Mouse (Mus musculus) limb, embryonic 14.5 days (tissue): ENCODE data around the gene Clec11a. TPM values are rescaled to one million over a fixed set of nuclear protein-coding genes. Genes with fewer than 3 reads are reported as not detected.

Experiments
- ATAC-seq: fragments of 200-750 bp; cut with Nextera tagmentation; 2 replicates; pipeline ENCODE4 v1.8.0; 2017; ENCODE audit warnings: low read depth, moderate number of reproducible peaks, moderate TSS enrichment; ENCODE audit not compliant: low FRiP score
- DNase-seq: peaks from one replicate; pipeline ENCODE4 v3.0.0-alpha.2; 2015; ENCODE audit warnings: low spot score
- H3K27ac ChIP-seq: fragments of 300-500 bp; sonication (generic); replicated peaks from 2 replicates; pipeline ENCODE4 v1.5.1; 2014; ENCODE audit warnings: low read depth, mild to moderate bottlenecking, low read length, moderate library complexity, mixed read lengths
- H3K27me3 ChIP-seq: fragments of 300-500 bp; sonication (generic); 2 replicates; pipeline ENCODE4 v1.6.1; 2014; ENCODE audit warnings: low read length, mixed read lengths; ENCODE audit not compliant: control insufficient read depth, insufficient read depth
- H3K36me3 ChIP-seq: fragments of 300-500 bp; sonication (generic); 2 replicates; pipeline ENCODE4 v1.6.1; 2014; ENCODE audit warnings: mild to moderate bottlenecking, low read length, moderate library complexity, mixed read lengths; ENCODE audit not compliant: control insufficient read depth, insufficient read depth
- H3K4me1 ChIP-seq: fragments of 300-500 bp; sonication (generic); 2 replicates; pipeline ENCODE4 v1.6.1; 2014; ENCODE audit warnings: antibody characterized with exemption, low read length, mixed read lengths; ENCODE audit not compliant: control insufficient read depth, insufficient read depth
- H3K4me2 ChIP-seq: fragments of 300-500 bp; sonication (generic); replicated peaks from 2 replicates; pipeline ENCODE4 v1.6.1; 2014; ENCODE audit warnings: low read depth, mild to moderate bottlenecking, low read length, moderate library complexity; ENCODE audit not compliant: severe bottlenecking
- H3K4me3 ChIP-seq: fragments of 300-500 bp; sonication (generic); replicated peaks from 2 replicates; pipeline ENCODE4 v1.5.1; 2014; ENCODE audit warnings: low read length
- H3K9ac ChIP-seq: fragments of 300-500 bp; sonication (generic); 2 replicates; pipeline ENCODE4 v1.6.1; 2014; ENCODE audit warnings: mild to moderate bottlenecking, low read depth, low read length, moderate library complexity; ENCODE audit not compliant: severe bottlenecking
- H3K9me3 ChIP-seq: fragments of 300-500 bp; sonication (generic); 2 replicates; pipeline ENCODE4 v1.6.1; 2016; ENCODE audit warnings: low read length; ENCODE audit not compliant: control insufficient read depth
- POLR2A ChIP-seq: fragments of 200-500 bp; IDR thresholded peaks from 2 replicates; pipeline ENCODE4 v1.8.0; 2012; ENCODE audit warnings: inconsistent platforms, mild to moderate bottlenecking, moderate library complexity, borderline replicate concordance; ENCODE audit not compliant: insufficient read depth, insufficient read length; ENCODE audit errors: extremely low read depth
- WGBS: fragments of 180-500 bp; shearing (Covaris S2); extraction: QIAGEN DNeasy Blood & Tissue Kit; methylation state at CpG from one replicate; pipeline ENCODE4 v1.1.7; 2014; 5-methylcytosine and 5-hydroxymethylcytosine counted together
- polyA plus RNA-seq, 2 experiments: library from polyadenylated mRNA; depleted of rRNA in 1 of 2; stranded (reverse) in 1 of 2; unstranded in 1 of 2; fragments of >200 nt; fragmentation: Nextera tagmentation in 1 of 2; extraction: Ambion mirVana in 1 of 2; gene quantifications; 2 replicates each; pipeline versions ENCODE4 v1.2.1 to v1.2.3; 2012 to 2014

Clec11a gene
- polyA plus RNA-seq, 2 experiments, result 15.5 to 21.2 TPM

DNA sequence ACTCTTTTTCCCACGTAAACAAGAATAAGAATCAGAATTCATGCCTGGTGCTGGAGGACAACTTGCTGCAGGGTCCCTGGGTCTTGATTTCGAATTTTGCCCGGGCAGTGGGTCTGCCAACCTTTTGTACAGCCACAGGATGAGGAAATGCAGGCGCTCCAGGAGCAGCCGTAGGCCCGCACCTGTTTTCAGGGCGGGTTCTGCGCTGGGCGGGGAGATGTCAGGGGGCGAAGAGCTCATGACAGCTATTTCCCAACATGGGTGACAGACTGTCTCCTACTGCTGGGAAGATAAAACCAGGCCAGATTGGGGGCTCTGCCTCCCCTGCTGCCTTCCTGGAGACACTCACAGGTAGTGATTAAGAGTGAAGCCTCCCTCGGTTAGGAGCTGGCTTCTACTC, 32.6 kb downstream of the Clec11a start:
- ATAC-seq (no peak), DNase-seq (no peak)
- no peak for TF ChIP-seq POLR2A
- H3K4me3 ChIP-seq, result no peak overlapping the region
- no peaks in the 10 kb centered on the region for H3K36me3 ChIP-seq
- no peaks in the 10 kb centered on the region for H3K9me3 ChIP-seq
- 23% methylated on average over 11 of the region's 11 CpGs for WGBS
- peaks cover 3% of the 10 kb centered on the region; the same call in 1 of the 2 replicates for H3K27me3 ChIP-seq
- H3K27ac ChIP-seq, result no peak overlapping the region
- no peaks in the 10 kb centered on the region for H3K4me1 ChIP-seq
- H3K9ac ChIP-seq, result no peak overlapping the region
- no peak overlapping the region for H3K4me2 ChIP-seq

DNA sequence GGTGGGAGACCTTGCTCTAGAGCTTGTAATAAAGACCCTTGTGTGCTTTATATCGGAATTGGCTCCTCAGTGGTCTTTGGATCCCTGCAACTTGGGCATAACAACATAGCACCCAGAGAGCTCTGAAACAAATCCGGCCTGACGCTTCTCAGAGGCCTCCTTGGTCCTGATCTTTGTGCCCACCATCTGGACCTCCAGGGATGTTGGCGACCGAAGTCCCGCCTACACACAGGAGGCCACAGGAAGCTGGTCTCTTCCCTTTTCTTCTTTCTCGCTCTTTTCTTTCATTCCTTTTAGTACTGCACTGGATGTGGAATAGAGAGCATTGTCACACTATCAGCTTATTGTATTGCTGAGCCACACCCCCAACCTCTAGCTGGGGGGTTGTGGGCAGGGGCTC, 33.3 kb downstream of the Clec11a start:
- no peaks in the 10 kb centered on the region for H3K36me3 ChIP-seq
- ATAC-seq, result no peak
- no peak for TF ChIP-seq POLR2A

DNA sequence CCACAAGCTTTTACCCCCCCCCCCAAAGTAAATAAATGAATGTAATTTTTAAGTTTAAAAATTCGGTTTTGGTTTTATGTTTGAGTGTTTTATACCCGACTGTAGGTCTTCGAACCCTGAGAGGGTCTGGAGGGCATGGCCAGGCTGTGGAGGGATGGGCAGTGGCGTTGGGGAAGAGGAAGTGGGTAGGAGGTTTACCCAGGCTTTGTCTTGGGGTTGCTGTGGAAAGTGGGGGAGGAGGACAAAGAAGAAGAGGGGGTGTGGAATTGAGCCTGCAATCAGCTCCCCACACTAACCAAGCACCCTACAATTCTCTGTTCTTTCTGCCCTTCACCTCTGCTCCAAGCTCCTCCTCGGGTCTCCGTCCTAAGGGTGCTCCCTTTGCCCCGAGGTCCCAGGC, 34.2 kb downstream of the Clec11a start:
- DNase-seq, result no peak
- H3K27me3 ChIP-seq, result peaks cover 3% of the 10 kb centered on the region; the same call in 1 of the 2 replicates

More for the DNA sequence above, 33.3 kb downstream of the Clec11a start:
- DNase-seq, result no peak
- no peak overlapping the region for H3K4me3 ChIP-seq
- H3K27ac ChIP-seq, result no peak overlapping the region
- H3K9me3 ChIP-seq, result no peaks in the 10 kb centered on the region
- no peaks in the 10 kb centered on the region for H3K4me1 ChIP-seq
- WGBS, result 66% methylated on average over 7 of the region's 7 CpGs
- H3K4me2 ChIP-seq, result no peak overlapping the region
- peaks cover 3% of the 10 kb centered on the region; the same call in 1 of the 2 replicates for H3K27me3 ChIP-seq
- H3K9ac ChIP-seq, result no peak overlapping the region

GRCm38 (mm10) chr7:44271309-44271708, 35.4 kb downstream of the Clec11a start:
- no peaks in the 10 kb centered on the region for H3K9me3 ChIP-seq
- H3K27me3 ChIP-seq, result peaks cover 3% of the 10 kb centered on the region; the same call in 1 of the 2 replicates
- ATAC-seq (no peak), DNase-seq (no peak)
- H3K36me3 ChIP-seq, result no peaks in the 10 kb centered on the region
- H3K27ac ChIP-seq, result no peak overlapping the region
- H3K4me2 ChIP-seq, result no peak overlapping the region
- no peak for TF ChIP-seq POLR2A
- H3K4me3 ChIP-seq, result no peak overlapping the region
- H3K9ac ChIP-seq, result no peak overlapping the region
- H3K4me1 ChIP-seq, result no peaks in the 10 kb centered on the region
- 74% methylated on average over 2 of the region's 2 CpGs for WGBS

More for the DNA sequence above, 34.2 kb downstream of the Clec11a start:
- Histone ChIP-seq H3K4me3 (no peak overlapping the region), H3K36me3 (no peaks in the 10 kb centered on the region), H3K4me2 (no peak overlapping the region), H3K27ac (no peak overlapping the region), H3K9ac (no peak overlapping the region), H3K4me1 (no peaks in the 10 kb centered on the region), H3K9me3 (no peaks in the 10 kb centered on the region)
- no peak for ATAC-seq
- no peak for TF ChIP-seq POLR2A
- WGBS, result 91% methylated on average over 7 of the region's 7 CpGs

GRCm38 (mm10) chr7:44269397-44269796, 37.3 kb downstream of the Clec11a start:
- H3K9ac ChIP-seq, result no peak overlapping the region
- no peaks in the 10 kb centered on the region for H3K9me3 ChIP-seq
- no peak overlapping the region for H3K27ac ChIP-seq
- no peaks in the 10 kb centered on the region for H3K36me3 ChIP-seq
- no peak overlapping the region for H3K4me2 ChIP-seq
- H3K4me3 ChIP-seq, result no peak overlapping the region
- peaks cover 3% of the 10 kb centered on the region; the same call in 1 of the 2 replicates for H3K27me3 ChIP-seq
- no peak for DNase-seq
- no peaks in the 10 kb centered on the region for H3K4me1 ChIP-seq
- WGBS, result 83% methylated on average over 2 of the region's 2 CpGs
- no peak for TF ChIP-seq POLR2A
- no peak for ATAC-seq

GRCm38 (mm10) chr7:44268117-44268516, 38.6 kb downstream of the Clec11a start:
- Histone ChIP-seq H3K36me3 (no peaks in the 10 kb centered on the region), H3K9ac (no peak overlapping the region), H3K4me2 (no peak overlapping the region), H3K9me3 (no peaks in the 10 kb centered on the region), H3K27ac (no peak overlapping the region), H3K27me3 (peaks cover 9% of the 10 kb centered on the region), H3K4me1 (peaks cover 2% of the 10 kb centered on the region; the same call in 1 of the 2 replicates), H3K4me3 (no peak overlapping the region)
- ATAC-seq (no peak), DNase-seq (no peak)
- 83% methylated on average over 11 of the region's 11 CpGs for WGBS
- no peak for TF ChIP-seq POLR2A
